Comparison of ENCODE assay signal across 19 mouse cellular contexts in the genomic region with DNA sequence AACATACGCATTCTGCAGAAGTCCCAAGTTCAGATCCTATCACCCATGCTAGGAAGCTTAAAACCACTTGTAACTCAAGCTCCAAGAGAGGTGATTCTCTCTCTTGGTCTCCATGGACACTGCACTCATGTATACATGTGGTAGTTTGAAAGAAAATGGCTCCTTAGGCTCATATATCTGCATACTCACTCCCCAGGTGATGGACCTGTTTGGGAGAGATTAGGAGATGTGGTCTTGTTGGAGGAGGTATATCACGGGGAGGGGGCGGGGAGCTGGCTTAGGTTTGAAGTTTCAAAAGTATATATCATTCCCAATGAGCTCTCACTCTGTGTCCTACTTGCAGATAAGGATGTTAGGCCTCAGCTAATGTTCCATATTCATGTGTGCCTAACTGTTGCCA.
"Had no signal": no experiment of that assay in that cellular context is flagged by ENCODE, and none has a peak within 500 bp of the region (broad histone marks: within the 10 kb centered on the region; RNA-seq: fewer than 3 reads in every experiment).

No protein-coding gene starts in this region.

- ATAC-seq: lung, postnatal 0 days; midbrain, embryonic 13.5 days; midbrain, embryonic 15.5 days had no signal

- H3K27me3 ChIP-seq: lung, embryonic 15.5 days; midbrain, embryonic 13.5 days; midbrain, embryonic 15.5 days; neural tube, embryonic 12.5 days had no signal

- H3K9ac ChIP-seq: liver, embryonic 14.5 days; lung, embryonic 15.5 days; midbrain, embryonic 13.5 days; midbrain, embryonic 15.5 days; neural tube, embryonic 12.5 days had no signal

- H3K27ac ChIP-seq: liver, embryonic 14.5 days; lung, embryonic 15.5 days; macrophage; midbrain, embryonic 13.5 days; midbrain, embryonic 15.5 days; neural tube, embryonic 12.5 days had no signal

- H3K36me3 ChIP-seq: lung, embryonic 15.5 days; midbrain, embryonic 13.5 days; midbrain, embryonic 15.5 days; neural tube, embryonic 12.5 days had no signal

- DNase-seq: lung, adult 2 months; lung, postnatal 14 days; lung, postnatal 36 days; retina, postnatal 1 day; right cerebral cortex, adult 18-20 months; right cerebral cortex, postnatal 25 days; right cerebral cortex, postnatal 4 days; spleen, adult 18-20 months; thymus, adult 18-20 months; thymus, postnatal 14 days; thymus, postnatal 36 days had no signal

- H3K9me3 ChIP-seq: lung, embryonic 15.5 days; midbrain, embryonic 13.5 days; midbrain, embryonic 15.5 days; neural tube, embryonic 12.5 days had no signal

- H3K4me3 ChIP-seq: lung, embryonic 15.5 days; midbrain, embryonic 13.5 days; midbrain, embryonic 15.5 days; neural tube, embryonic 12.5 days had no signal

- H3K4me1 ChIP-seq: lung, embryonic 15.5 days; midbrain, embryonic 13.5 days; midbrain, embryonic 15.5 days; neural tube, embryonic 12.5 days had no signal

- H3K4me2 ChIP-seq: lung, embryonic 15.5 days; midbrain, embryonic 11.5 days; midbrain, embryonic 13.5 days; midbrain, embryonic 15.5 days; neural tube, embryonic 12.5 days had no signal
